Mouse (Mus musculus) ES-E14 (cell line): ENCODE results near the gene Fau. TPM values are rescaled to one million over a fixed set of nuclear protein-coding genes. Genes with fewer than 3 reads are reported as not detected.
A peak's percentile ranks its signal among the peaks of the same experiment; 100 is the strongest.

Source experiments
- DNase-seq: peaks from one replicate; pipeline ENCODE4 v3.0.0-alpha.2; 2013; ENCODE audit warnings: low read depth, low spot score
- H3K27ac ChIP-seq: 2 replicates; pipeline ENCODE4 v1.5.1; 2012; ENCODE audit warnings: low read depth, mild to moderate bottlenecking, low read length, moderate library complexity, mixed read lengths; ENCODE audit not compliant: poor library complexity, insufficient read depth, severe bottlenecking
- H3K36me3 ChIP-seq: 2 replicates; pipeline ENCODE4 v1.6.1; 2012; ENCODE audit warnings: mild to moderate bottlenecking, low read length, moderate library complexity, mixed read lengths; ENCODE audit not compliant: control insufficient read depth, poor library complexity, insufficient read depth, severe bottlenecking
- H3K4me1 ChIP-seq, 2 experiments: fragments of 150-350 bp in 1 of 2; sonication (generic) in 1 of 2; 2 replicates each; pipeline ENCODE4 v1.6.1; 2012; ENCODE audit warnings: low read length in 2 of 2, mild to moderate bottlenecking in 1 of 2, mixed read lengths in 1 of 2; ENCODE audit not compliant: control insufficient read depth in 2 of 2, insufficient read depth in 2 of 2, poor library complexity in 1 of 2
- H3K4me3 ChIP-seq, 2 experiments: fragments of 150-350 bp in 1 of 2; sonication (generic) in 1 of 2; 2 replicates each; pipeline ENCODE4 v1.5.1; 2012; ENCODE audit warnings: low read length in 2 of 2, low read depth in 1 of 2, mild to moderate bottlenecking in 1 of 2, mixed read lengths in 1 of 2; ENCODE audit not compliant: insufficient read depth in 1 of 2, poor library complexity in 1 of 2, severe bottlenecking in 1 of 2
- H3K9ac ChIP-seq: 2 replicates; pipeline ENCODE4 v1.6.1; 2012; ENCODE audit warnings: low read depth, mild to moderate bottlenecking, low read length, mixed read lengths; ENCODE audit not compliant: poor library complexity, insufficient read depth, severe bottlenecking
- H3K9me3 ChIP-seq: fragments of 150-350 bp; sonication (generic); 2 replicates; pipeline ENCODE4 v1.6.1; 2012; ENCODE audit warnings: low read depth, mild to moderate bottlenecking, low read length; ENCODE audit not compliant: control insufficient read depth, insufficient read depth
- CHD2 ChIP-seq: IDR thresholded peaks from 2 replicates; pipeline ENCODE4 v1.6.1; 2014; ENCODE audit warnings: mild to moderate bottlenecking, low read depth, low read length, inconsistent platforms
- HCFC1 ChIP-seq: IDR thresholded peaks from 2 replicates; pipeline ENCODE4 v1.6.1; 2012; ENCODE audit warnings: low read length, inconsistent platforms, borderline replicate concordance; ENCODE audit not compliant: insufficient read depth
- MAFK ChIP-seq: IDR thresholded peaks from 2 replicates; pipeline ENCODE4 v1.6.1; 2014; ENCODE audit warnings: mild to moderate bottlenecking, low read depth, low read length, inconsistent platforms; ENCODE audit not compliant: insufficient read depth
- ZC3H11A ChIP-seq: IDR thresholded peaks from 2 replicates; pipeline ENCODE4 v1.6.1; 2012; ENCODE audit warnings: low read depth, mild to moderate bottlenecking, inconsistent platforms, low read length, borderline replicate concordance
- ZNF384 ChIP-seq: IDR thresholded peaks from 2 replicates; pipeline ENCODE4 v1.6.1; 2012; ENCODE audit warnings: low read depth, low read length, inconsistent platforms
- in situ Hi-C, 2 experiments: fragments of 600-800 bp; cut with MboI; formaldehyde crosslinking; loops; one replicate each; pipeline ENCODE4 v1.15.1; 2025; ENCODE audit warnings: low sequenced_read_pairs in 2 of 2, inconsistent platforms in 1 of 2; ENCODE audit not compliant: unreplicated experiment in 2 of 2
- total RNA-seq: library from RNA; depleted of rRNA; stranded (reverse); fragments of 300-350 nt; gene quantifications from 2 replicates; pipeline ENCODE4 v1.2.3, GENCODE M21; 2012

Fau gene
- total RNA-seq, 1 experiment = 1,510 TPM

GRCm38 (mm10) chr19:6058513-6058912 lies 869 bp downstream of the Fau start:
- peaks cover 40% of the 10 kb centered on the region for H3K36me3 ChIP-seq
- in situ Hi-C loops = no loop called here
- H3K9ac ChIP-seq = peak overlapping the region; percentile 96
- peak overlapping the region; percentile 89 to 96 for H3K4me3 ChIP-seq
- no peak for DNase-seq
- H3K27ac ChIP-seq = peak overlapping the region; percentile 87
- no peak for TF ChIP-seq HCFC1
- no peak for TF ChIP-seq ZC3H11A
- TF ChIP-seq ZNF384 = no peak
- TF ChIP-seq CHD2 = no peak
- TF ChIP-seq MAFK = no peak
- H3K9me3 ChIP-seq = no peaks in the 10 kb centered on the region
- peaks cover 2 to 4% of the 10 kb centered on the region in 2 experiments; a peak in 2 of 4 replicates for H3K4me1 ChIP-seq

- peak overlapping the region; percentile 89 to 96 for H3K4me3 ChIP-seq
- H3K4me1 ChIP-seq = peaks cover 2 to 4% of the 10 kb centered on the region in 2 experiments; a peak in 2 of 4 replicates
- no peak for TF ChIP-seq CHD2
- no peak for TF ChIP-seq HCFC1
- TF ChIP-seq MAFK = no peak
- no peak for TF ChIP-seq ZNF384
- TF ChIP-seq ZC3H11A = no peak
- no peak for DNase-seq
- H3K27ac ChIP-seq = peak overlapping the region; percentile 8; the same call in 1 of the 2 replicates
- in situ Hi-C loops = no loop called here
- H3K9me3 ChIP-seq = no peaks in the 10 kb centered on the region
- H3K9ac ChIP-seq = peak overlapping the region; percentile 96
- H3K36me3 ChIP-seq = peaks cover 35% of the 10 kb centered on the region
Measured at GRCm38 (mm10) chr19:6058966-6059365, 1.3 kb downstream of the Fau start.

- Histone ChIP-seq H3K4me3 (peak within 1 kb of the TSS; percentile 52 to 82), H3K27ac (peak within 1 kb of the TSS; percentile 77), H3K9ac (peak within 1 kb of the TSS; percentile 94), H3K9me3 (no peaks in the 10 kb centered on the region), H3K4me1 (peaks cover 2 to 4% of the 10 kb centered on the region in 2 experiments; a peak in 2 of 4 replicates), H3K36me3 (peaks cover 19% of the 10 kb centered on the region)
- in situ Hi-C loops = no loop called here
- TF ChIP-seq MAFK (no peak), HCFC1 (peak; percentile 60; the same call in 1 of the 2 replicates)
- peak; percentile 86 for DNase-seq
Measured at GRCm38 (mm10) chr19:6061021-6061533, 3.4 kb downstream of the Fau start, which contains the start of gene Znhit2. TSS of gene Znhit2 (plus strand) at chr19:6061192.

DNA sequence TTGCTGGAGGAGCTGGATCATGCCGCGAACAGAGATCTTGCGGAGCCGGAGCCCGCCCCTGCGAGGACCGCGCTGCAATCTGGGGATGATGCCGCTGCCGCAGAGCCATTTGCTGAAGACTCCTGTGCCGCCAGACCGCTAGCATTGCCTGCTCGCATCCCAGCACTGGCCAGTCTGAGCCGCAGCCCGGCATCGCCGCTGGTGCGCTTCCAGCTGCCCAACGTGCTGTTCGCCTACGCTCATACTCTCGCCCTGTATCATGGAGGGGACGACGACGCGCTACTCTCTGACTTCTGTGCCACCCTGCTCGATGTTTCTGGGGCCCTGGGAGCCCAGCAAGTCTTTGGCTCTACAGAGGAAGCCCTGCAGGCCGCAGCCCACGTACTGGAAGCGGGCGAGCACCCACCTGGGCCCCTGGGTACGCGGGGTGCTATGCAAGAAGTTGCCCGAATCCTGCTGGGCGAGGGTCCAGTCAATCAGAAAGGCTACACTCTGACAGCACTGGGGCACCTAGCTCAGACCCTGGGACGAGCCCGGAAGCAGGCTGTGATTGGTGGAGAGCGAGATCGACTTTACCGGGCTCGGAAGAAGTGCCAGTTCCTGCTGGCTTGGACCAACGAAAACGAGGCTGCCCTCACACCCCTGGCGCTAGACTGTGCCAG lies 4.1 kb downstream of the Fau start:
- Histone ChIP-seq H3K9ac (peak overlapping the region; percentile 94), H3K36me3 (peaks cover 17% of the 10 kb centered on the region), H3K4me3 (peak overlapping the region; percentile 52 to 82), H3K9me3 (no peaks in the 10 kb centered on the region), H3K27ac (peak overlapping the region; percentile 77), H3K4me1 (peaks cover 0 to 8% of the 10 kb centered on the region in 2 experiments; a peak in 2 of 4 replicates)
- TF ChIP-seq ZC3H11A = no peak
- TF ChIP-seq CHD2 = no peak
- TF ChIP-seq MAFK = no peak
- no peak for TF ChIP-seq ZNF384
- no peak for TF ChIP-seq HCFC1
- in situ Hi-C loops = no loop called here
- DNase-seq = no peak
